Mouse (Mus musculus): ENCODE results near the gene Tubg1. TPM values are rescaled to one million over a fixed set of nuclear protein-coding genes. Genes with fewer than 3 reads are reported as not detected.
A peak's percentile ranks its signal among the peaks of the same experiment; 100 is the strongest.

Gene Tubg1
- 76.1 and 84.7 TPM in 2 replicates for polyA plus RNA-seq (2015; fragmentation: Nextera tagmentation; extraction: Ambion mirVana)

- peak within 1 kb of the TSS; percentile 95 for H3K9ac ChIP-seq
- WGBS, result under 1% methylated on average over 61 of the region's 61 CpGs
- H3K4me1 ChIP-seq, result peaks cover 50% of the 10 kb centered on the region
- H3K4me3 ChIP-seq, result peak within 1 kb of the TSS; percentile 84
- peak within 1 kb of the TSS; percentile 97 for H3K4me2 ChIP-seq
- H3K27me3 ChIP-seq (replicated peaks), result no peaks in the 10 kb centered on the region
- peak within 1 kb of the TSS; percentile 89 for H3K27ac ChIP-seq
- H3K36me3 ChIP-seq (replicated peaks), result peaks cover 9% of the 10 kb centered on the region
- H3K9me3 ChIP-seq, result no peaks in the 10 kb centered on the region
- peak; percentile 97 for ATAC-seq (replicated peaks)
Measured at GRCm38 (mm10) chr11:101119761-101120544, at the start of gene Tubg1, which contains the start of gene Retreg3. Gene Tubg1, plus strand, starts transcription at chr11:101119938. Gene Retreg3, minus strand, starts transcription at chr11:101119893.

- Histone ChIP-seq H3K4me3 (peak overlapping the region; percentile 78), H3K9ac (peak overlapping the region; percentile 90), H3K27ac (peak overlapping the region; percentile 84), H3K4me1 (peaks cover 22% of the 10 kb centered on the region), H3K9me3 (no peaks in the 10 kb centered on the region), H3K4me2 (peak overlapping the region; percentile 94), H3K36me3 (replicated peaks) (no peaks in the 10 kb centered on the region), H3K27me3 (replicated peaks) (no peaks in the 10 kb centered on the region; the same call in 1 of the 2 replicates)
- ATAC-seq (replicated peaks), result peak; percentile 74
- WGBS, result under 1% methylated on average over 36 of the region's 36 CpGs
Measured at GRCm38 (mm10) chr11:101070189-101070527, 49.6 kb upstream of the Tubg1 start.

GRCm38 (mm10) chr11:101070987-101071386, 48.8 kb upstream of the Tubg1 start:
- peak overlapping the region; percentile 90 for H3K9ac ChIP-seq
- peak overlapping the region; percentile 78 for H3K4me3 ChIP-seq
- H3K36me3 ChIP-seq (replicated peaks), result no peaks in the 10 kb centered on the region
- no peaks in the 10 kb centered on the region; the same call in 1 of the 2 replicates for H3K27me3 ChIP-seq (replicated peaks)
- no peak for ATAC-seq (replicated peaks)
- no peaks in the 10 kb centered on the region for H3K9me3 ChIP-seq
- H3K4me2 ChIP-seq, result peak overlapping the region; percentile 94
- 72% methylated on average over 6 of the region's 6 CpGs for WGBS
- H3K4me1 ChIP-seq, result peaks cover 22% of the 10 kb centered on the region
- H3K27ac ChIP-seq, result no peak overlapping the region

- no peak overlapping the region for H3K4me3 ChIP-seq
- H3K4me2 ChIP-seq, result no peak overlapping the region
- H3K27me3 ChIP-seq (replicated peaks), result peaks cover 4% of the 10 kb centered on the region
- ATAC-seq (replicated peaks), result no peak
- no peak overlapping the region for H3K9ac ChIP-seq
- no peaks in the 10 kb centered on the region for H3K36me3 ChIP-seq (replicated peaks)
- WGBS, result 73% methylated on average over 14 of the region's 14 CpGs
- H3K27ac ChIP-seq, result no peak overlapping the region
- H3K9me3 ChIP-seq, result no peaks in the 10 kb centered on the region
- peaks cover 18% of the 10 kb centered on the region for H3K4me1 ChIP-seq
Measured at GRCm38 (mm10) chr11:101071810-101072428, 47.8 kb upstream of the Tubg1 start.

GRCm38 (mm10) chr11:101078121-101078520, 41.6 kb upstream of the Tubg1 start, which contains the start of gene Hsd17b1:
Gene Hsd17b1, plus strand, starts transcription at chr11:101078411.
- Histone ChIP-seq H3K9ac (no peak within 1 kb of the TSS), H3K36me3 (replicated peaks) (no peaks in the 10 kb centered on the region), H3K27me3 (replicated peaks) (peaks cover 46% of the 10 kb centered on the region), H3K4me3 (no peak within 1 kb of the TSS), H3K9me3 (no peaks in the 10 kb centered on the region), H3K4me1 (peaks cover 12% of the 10 kb centered on the region), H3K4me2 (no peak within 1 kb of the TSS), H3K27ac (no peak within 1 kb of the TSS)
- no peak for ATAC-seq (replicated peaks)
- WGBS, result 67% methylated on average over 9 of the region's 9 CpGs

- peak overlapping the region; percentile 11; the same call in 1 of the 2 replicates for H3K4me3 ChIP-seq
- H3K27me3 ChIP-seq (replicated peaks), result peaks cover 46% of the 10 kb centered on the region
- H3K4me2 ChIP-seq, result no peak overlapping the region; the same call in 1 of the 2 replicates
- WGBS, result 4% methylated on average over 27 of the region's 27 CpGs
- no peaks in the 10 kb centered on the region for H3K9me3 ChIP-seq
- no peak for ATAC-seq (replicated peaks)
- peaks cover 20% of the 10 kb centered on the region for H3K4me1 ChIP-seq
- no peaks in the 10 kb centered on the region for H3K36me3 ChIP-seq (replicated peaks)
- no peak overlapping the region for H3K27ac ChIP-seq
- no peak overlapping the region for H3K9ac ChIP-seq
Measured at GRCm38 (mm10) chr11:101079746-101080145, 40.0 kb upstream of the Tubg1 start.

- no peaks in the 10 kb centered on the region for H3K9me3 ChIP-seq
- H3K4me3 ChIP-seq, result no peak overlapping the region
- H3K4me2 ChIP-seq, result no peak overlapping the region
- no peak overlapping the region for H3K27ac ChIP-seq
- peaks cover 20% of the 10 kb centered on the region for H3K4me1 ChIP-seq
- H3K27me3 ChIP-seq (replicated peaks), result peaks cover 46% of the 10 kb centered on the region
- 57% methylated on average over 5 of the region's 5 CpGs for WGBS
- H3K9ac ChIP-seq, result no peak overlapping the region
- no peak for ATAC-seq (replicated peaks)
- no peaks in the 10 kb centered on the region for H3K36me3 ChIP-seq (replicated peaks)
Measured at GRCm38 (mm10) chr11:101080421-101080820, 39.3 kb upstream of the Tubg1 start.

GRCm38 (mm10) chr11:101081659-101082058, 38.1 kb upstream of the Tubg1 start:
- WGBS, result 6% methylated on average over 10 of the region's 10 CpGs
- H3K36me3 ChIP-seq (replicated peaks), result no peaks in the 10 kb centered on the region
- H3K27ac ChIP-seq, result peak overlapping the region; percentile 88
- peak overlapping the region; percentile 72 for H3K4me3 ChIP-seq
- no peak for ATAC-seq (replicated peaks)
- H3K4me1 ChIP-seq, result peaks cover 32% of the 10 kb centered on the region
- H3K9ac ChIP-seq, result peak overlapping the region; percentile 41
- no peaks in the 10 kb centered on the region for H3K9me3 ChIP-seq
- peaks cover 45% of the 10 kb centered on the region for H3K27me3 ChIP-seq (replicated peaks)
- H3K4me2 ChIP-seq, result peak overlapping the region; percentile 95

- H3K27ac ChIP-seq, result peak within 1 kb of the TSS; percentile 88
- no peaks in the 10 kb centered on the region for H3K9me3 ChIP-seq
- H3K27me3 ChIP-seq (replicated peaks), result peaks cover 37% of the 10 kb centered on the region
- WGBS, result under 1% methylated on average over 51 of the region's 51 CpGs
- H3K9ac ChIP-seq, result peak within 1 kb of the TSS; percentile 83
- peaks cover 34% of the 10 kb centered on the region for H3K4me1 ChIP-seq
- peak within 1 kb of the TSS; percentile 95 for H3K4me2 ChIP-seq
- H3K4me3 ChIP-seq, result peak within 1 kb of the TSS; percentile 72
- H3K36me3 ChIP-seq (replicated peaks), result no peaks in the 10 kb centered on the region
- ATAC-seq (replicated peaks), result peak; percentile 87
Measured at GRCm38 (mm10) chr11:101082208-101083082, 37.3 kb upstream of the Tubg1 start, which contains the start of gene Coasy. Gene Coasy, plus strand, starts transcription at chr11:101082565.

GRCm38 (mm10) chr11:101083083-101083697, 36.5 kb upstream of the Tubg1 start:
- 35% methylated on average over 19 of the region's 19 CpGs for WGBS
- Histone ChIP-seq H3K4me2 (peak overlapping the region; percentile 95), H3K4me1 (peaks cover 42% of the 10 kb centered on the region), H3K27ac (peak overlapping the region; percentile 88), H3K36me3 (replicated peaks) (no peaks in the 10 kb centered on the region), H3K9me3 (no peaks in the 10 kb centered on the region), H3K27me3 (replicated peaks) (peaks cover 30% of the 10 kb centered on the region), H3K4me3 (peak overlapping the region; percentile 72), H3K9ac (peak overlapping the region; percentile 83)
- no peak; the same call in 1 of the 2 replicates for ATAC-seq (replicated peaks)

GRCm38 (mm10) chr11:101084246-101084645, 35.5 kb upstream of the Tubg1 start:
- Histone ChIP-seq H3K4me1 (peaks cover 45% of the 10 kb centered on the region), H3K27me3 (replicated peaks) (peaks cover 19% of the 10 kb centered on the region), H3K4me2 (no peak overlapping the region), H3K9ac (no peak overlapping the region), H3K36me3 (replicated peaks) (peaks cover 2% of the 10 kb centered on the region), H3K4me3 (no peak overlapping the region), H3K9me3 (no peaks in the 10 kb centered on the region), H3K27ac (no peak overlapping the region)
- no peak for ATAC-seq (replicated peaks)
- 87% methylated on average over 14 of the region's 14 CpGs for WGBS

Data from midbrain, embryonic 15.5 days (tissue).